ENCODE assay signal across 10 mouse cellular contexts in genomic region chr6:128020521-128021057, GRCm38 (mm10).
A peak's percentile ranks its signal among the peaks of the same experiment; 100 is the strongest.
DNase-seq lines count a peak whose midpoint lies in the region; ATAC-seq and TF ChIP-seq lines count a peak whose summit lies in the region.
"Had no signal": no experiment of that assay in that cellular context is flagged by ENCODE, and none has a peak within 500 bp of the region (broad histone marks: within the 10 kb centered on the region; RNA-seq: fewer than 3 reads in every experiment).

No protein-coding gene starts in this region.

- DNase-seq in gastrocnemius, adult 2 months: peak; percentile 53
- DNase-seq in gastrocnemius, postnatal 36 days: no peak
- peak; percentile 58 for DNase-seq in Muller cell, postnatal 12 days (ENCODE audit: inconsistent ontology term)
- peak; percentile 80 for DNase-seq in forebrain, embryonic 14.5 days (ENCODE audit: low spot score)
- no peak for DNase-seq in testis, postnatal 10 days (ENCODE audit: low spot score)
- DNase-seq in layer of hippocampus, adult 9-10 months (ENCODE audit: low spot score): no peak
- DNase-seq in c-Kit-positive CD71-positive TER-119-positive erythroid progenitor cells, embryonic 14.5 days (ENCODE audit: low spot score): no peak
- DNase-seq: kidney, postnatal 10 days; liver, postnatal 0 days had no signal

- H3K4me2 ChIP-seq in forebrain, embryonic 14.5 days (ENCODE audit: low read length): peak overlapping the region; percentile 27
- no peak overlapping the region for H3K4me2 ChIP-seq in midbrain, embryonic 12.5 days (replicated peaks)

- peak; percentile 74 for ATAC-seq in forebrain, embryonic 14.5 days
- 0 out of 2 replicates have a peak, but pooled peaks have one; percentile 42 for ATAC-seq in midbrain, embryonic 12.5 days (ENCODE audit: low FRiP score, low read depth)
- ATAC-seq: liver, postnatal 0 days had no signal

- TF ChIP-seq CTCF in gastrocnemius, adult 2 months (IDR thresholded peaks at IDR 0.05): no peak

- H3K9me3 ChIP-seq in forebrain, embryonic 14.5 days (replicated peaks; ENCODE audit: control insufficient read depth, low read length): no peaks in the 10 kb centered on the region
- H3K9me3 ChIP-seq in midbrain, embryonic 12.5 days: no peaks in the 10 kb centered on the region

- intact Hi-C loops in gastrocnemius, adult 2 months (cut with DNase I): no loop called here
- intact Hi-C loops in gastrocnemius, postnatal 36 days (cut with DNase I): no loop called here

- WGBS in forebrain, embryonic 14.5 days: 8% methylated on average over 8 of the region's 8 CpGs
- WGBS in midbrain, embryonic 12.5 days: 19% methylated on average over 8 of the region's 8 CpGs

- H3K9ac ChIP-seq in forebrain, embryonic 14.5 days (ENCODE audit: low read length): no peak overlapping the region
- H3K9ac ChIP-seq in midbrain, embryonic 12.5 days (replicated peaks): no peak overlapping the region
- H3K9ac ChIP-seq: liver, postnatal 0 days had no signal

- peaks cover 20% of the 10 kb centered on the region for H3K4me1 ChIP-seq in forebrain, embryonic 14.5 days (ENCODE audit: control insufficient read depth, insufficient read depth, low read length)
- H3K4me1 ChIP-seq in midbrain, embryonic 12.5 days: peaks cover 37% of the 10 kb centered on the region

- H3K27me3 ChIP-seq in forebrain, embryonic 14.5 days (replicated peaks; ENCODE audit: control insufficient read depth, insufficient read depth, low read length): no peaks in the 10 kb centered on the region; the same call in 1 of the 2 replicates
- peaks cover 3% of the 10 kb centered on the region; the same call in 1 of the 2 replicates for H3K27me3 ChIP-seq in midbrain, embryonic 12.5 days

- peak overlapping the region; percentile 56 for H3K27ac ChIP-seq in gastrocnemius, adult 2 months
- H3K27ac ChIP-seq in forebrain, embryonic 14.5 days (ENCODE audit: low read depth, low read length): peak overlapping the region; percentile 58; the same call in 1 of the 2 replicates
- peak overlapping the region; percentile 65 for H3K27ac ChIP-seq in midbrain, embryonic 12.5 days (replicated peaks)

- H3K36me3 ChIP-seq in forebrain, embryonic 14.5 days (ENCODE audit: control insufficient read depth, insufficient read depth, low read length): no peaks in the 10 kb centered on the region
- no peaks in the 10 kb centered on the region for H3K36me3 ChIP-seq in midbrain, embryonic 12.5 days

- no peak overlapping the region for H3K4me3 ChIP-seq in gastrocnemius, adult 2 months
- H3K4me3 ChIP-seq in forebrain, embryonic 14.5 days (ENCODE audit: low read depth, low read length): no peak overlapping the region
- no peak overlapping the region for H3K4me3 ChIP-seq in midbrain, embryonic 12.5 days

Comparison
In these comparisons a context has a peak if more than half of its experiments do, and no peak if none do; other contexts are left out.
1. DNase-seq: peak in gastrocnemius, adult 2 months (single experiment), Muller cell, postnatal 12 days (single experiment) and forebrain, embryonic 14.5 days (single experiment); none in gastrocnemius, postnatal 36 days (0 of 2), testis, postnatal 10 days (single experiment), layer of hippocampus, adult 9-10 months (single experiment) and c-Kit-positive CD71-positive TER-119-positive erythroid progenitor cells, embryonic 14.5 days (single experiment).
2. Peak in every context shown above with its lines, with median percentiles within 50 percentile points of each other: H3K27ac ChIP-seq.